Mouse (Mus musculus) hindbrain, embryonic 10.5 days (tissue): Measurements from ENCODE around the gene Sla2. TPM values are rescaled to one million over a fixed set of nuclear protein-coding genes. Genes with fewer than 3 reads are reported as not detected.
"Not testable (repeated sequence)": the region's sequence is repeated elsewhere in the genome, so short reads cannot be mapped to it uniquely, and the experiment has no call there.

ENCODE experiments used
- DNase-seq: peaks from one replicate; pipeline ENCODE4 v3.0.0-alpha.2; 2017; ENCODE audit warnings: low spot score
- H3K27ac ChIP-seq: fragments of 300-500 bp; sonication (generic); 2 replicates; pipeline ENCODE4 v1.5.1; 2016; ENCODE audit warnings: mild to moderate bottlenecking, moderate library complexity
- H3K27me3 ChIP-seq: fragments of 300-500 bp; sonication (generic); 2 replicates; pipeline ENCODE4 v1.6.1; 2016; ENCODE audit warnings: mild to moderate bottlenecking; ENCODE audit not compliant: poor library complexity, insufficient read depth, severe bottlenecking
- H3K36me3 ChIP-seq: fragments of 300-500 bp; sonication (generic); 2 replicates; pipeline ENCODE4 v1.6.1; 2016; ENCODE audit warnings: mild to moderate bottlenecking, moderate library complexity
- H3K4me1 ChIP-seq: fragments of 300-500 bp; sonication (generic); replicated peaks from 2 replicates; pipeline ENCODE4 v1.6.1; 2016; ENCODE audit warnings: mild to moderate bottlenecking
- H3K4me3 ChIP-seq: fragments of 300-500 bp; sonication (generic); 2 replicates; pipeline ENCODE4 v1.5.1; 2016; ENCODE audit warnings: mild to moderate bottlenecking, moderate library complexity
- H3K9me3 ChIP-seq: fragments of 300-500 bp; sonication (generic); 2 replicates; pipeline ENCODE4 v1.6.1; 2016; ENCODE audit warnings: mild to moderate bottlenecking, moderate library complexity
- WGBS: fragments of 180-500 bp; shearing (Covaris S2); methylation state at CpG from one replicate; pipeline ENCODE4 v1.1.7; 2016; 5-methylcytosine and 5-hydroxymethylcytosine counted together
- polyA plus RNA-seq: library from polyadenylated mRNA; unstranded; fragments of >200 nt; fragmentation: Nextera tagmentation; extraction: Ambion mirVana; gene quantifications from 2 replicates; pipeline ENCODE4 v1.2.1, GENCODE M21; 2016

Gene Sla2
- polyA plus RNA-seq, 1 experiment from 2014 or later, result 0.37 TPM

DNA sequence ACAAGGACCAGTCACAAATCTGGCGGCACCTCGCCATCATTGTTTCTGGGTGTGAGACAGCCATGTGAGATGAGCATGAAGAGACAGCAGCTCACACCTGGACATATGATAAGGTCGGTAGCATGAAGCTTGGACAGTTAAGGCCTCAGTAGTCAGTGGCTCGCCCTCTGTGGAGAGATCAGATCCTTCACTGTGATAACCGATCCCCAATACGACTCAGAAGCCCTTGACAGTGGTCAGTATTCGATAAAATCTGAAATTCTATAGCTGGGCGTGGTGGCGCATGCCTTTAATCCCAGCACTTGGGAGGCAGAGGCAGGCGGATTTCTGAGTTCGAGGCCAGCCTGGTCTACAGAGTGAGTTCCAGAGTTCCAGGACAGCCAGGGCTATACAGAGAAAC lies 32.2 kb upstream of the Sla2 start:
- H3K4me3 ChIP-seq, H3K27me3 ChIP-seq, H3K9me3 ChIP-seq, H3K27ac ChIP-seq, H3K36me3 ChIP-seq, DNase-seq, H3K4me1 ChIP-seq: not testable (repeated sequence)
- WGBS, result 92% methylated on average over 11 of the region's 11 CpGs

DNA sequence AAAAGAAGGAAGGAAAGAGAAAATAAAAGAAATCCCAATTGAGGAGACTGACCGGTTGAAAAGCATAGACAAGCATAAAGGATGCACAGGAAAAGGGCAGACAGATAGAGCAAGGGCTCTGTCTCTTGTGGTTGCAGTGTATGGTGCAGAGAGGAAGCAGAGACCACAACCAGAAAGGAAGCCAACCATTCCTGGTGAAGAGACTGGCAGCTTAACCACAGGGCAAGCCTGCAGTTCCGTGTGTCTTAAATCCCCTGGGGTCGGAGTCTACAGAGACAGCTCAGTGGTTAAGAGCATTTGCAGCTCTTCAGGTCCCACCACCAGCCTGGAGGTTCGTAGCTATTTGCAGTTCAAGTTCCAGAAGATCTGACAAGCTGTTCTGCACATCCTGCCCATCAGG lies 31.6 kb upstream of the Sla2 start:
- no peaks in the 10 kb centered on the region for H3K4me1 ChIP-seq
- no peaks in the 10 kb centered on the region for H3K27me3 ChIP-seq
- no peak overlapping the region for H3K27ac ChIP-seq
- 71% methylated on average over 4 of the region's 4 CpGs for WGBS
- no peak overlapping the region for H3K4me3 ChIP-seq
- DNase-seq, result no peak
- H3K36me3 ChIP-seq, result no peaks in the 10 kb centered on the region
- no peaks in the 10 kb centered on the region for H3K9me3 ChIP-seq

DNA sequence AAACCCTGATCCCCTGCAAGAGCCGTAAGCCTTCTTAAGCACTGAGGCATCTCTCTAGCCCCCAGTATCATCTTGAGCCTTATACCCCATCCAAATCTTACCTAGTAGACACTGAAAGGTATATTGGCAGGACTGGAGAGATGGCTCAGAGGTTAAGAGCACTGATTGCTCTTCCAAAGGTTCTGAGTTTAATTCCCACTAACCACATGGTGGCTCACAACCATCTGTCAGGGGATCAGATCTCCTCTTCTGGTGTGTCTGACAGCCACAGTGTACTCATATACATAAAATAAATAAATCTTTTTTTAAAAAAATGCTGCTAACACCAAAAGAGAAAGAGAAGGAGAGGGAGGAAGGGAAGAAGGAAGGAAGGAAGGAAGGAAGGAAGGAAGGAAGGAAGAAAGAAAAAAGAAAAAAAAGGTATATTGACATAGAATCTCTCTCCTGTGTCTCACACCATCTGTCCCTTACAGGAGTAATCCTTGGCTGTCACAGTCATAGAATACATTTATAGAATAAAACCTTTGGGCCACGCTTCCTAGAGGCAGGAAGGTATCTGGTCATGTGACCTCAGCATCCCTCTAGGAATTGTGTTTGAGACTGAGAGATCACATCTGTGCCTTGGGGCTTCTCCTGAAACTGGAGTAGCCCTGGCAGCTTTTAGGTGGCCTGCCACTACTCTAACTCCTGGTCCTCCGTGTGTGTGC lies 29.6 kb upstream of the Sla2 start:
- DNase-seq, result no peak
- no peaks in the 10 kb centered on the region for H3K9me3 ChIP-seq
- no peak overlapping the region for H3K27ac ChIP-seq
- H3K27me3 ChIP-seq, result no peaks in the 10 kb centered on the region
- H3K4me1 ChIP-seq, result no peaks in the 10 kb centered on the region
- H3K4me3 ChIP-seq, result no peak overlapping the region
- H3K36me3 ChIP-seq, result no peaks in the 10 kb centered on the region
- 82% methylated on average over 3 of the region's 3 CpGs for WGBS

DNA sequence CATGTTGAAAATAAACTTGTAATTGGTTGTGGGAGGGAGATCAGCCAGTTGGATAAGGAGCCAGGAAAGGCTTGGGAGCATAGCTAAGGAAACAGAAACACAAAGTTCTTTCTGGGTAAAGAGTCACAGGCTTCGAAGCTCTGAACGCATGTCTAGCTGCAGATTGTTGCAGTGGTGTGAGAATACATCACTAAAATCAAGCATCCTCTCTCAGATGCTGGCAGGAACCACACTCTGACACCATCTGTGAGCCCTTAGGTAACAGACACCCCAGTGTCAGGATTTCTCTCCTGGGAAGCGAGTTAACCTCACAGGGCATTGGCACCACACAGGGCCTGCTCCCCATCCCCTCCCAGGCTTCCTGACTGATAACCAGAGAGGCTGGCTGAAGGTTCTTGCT lies 28.6 kb upstream of the Sla2 start:
- H3K9me3 ChIP-seq, result no peaks in the 10 kb centered on the region
- no peak for DNase-seq
- no peak overlapping the region for H3K27ac ChIP-seq
- WGBS, result 80% methylated on average over 3 of the region's 3 CpGs
- H3K27me3 ChIP-seq, result no peaks in the 10 kb centered on the region
- no peaks in the 10 kb centered on the region for H3K4me1 ChIP-seq
- H3K4me3 ChIP-seq, result no peak overlapping the region
- H3K36me3 ChIP-seq, result no peaks in the 10 kb centered on the region

DNA sequence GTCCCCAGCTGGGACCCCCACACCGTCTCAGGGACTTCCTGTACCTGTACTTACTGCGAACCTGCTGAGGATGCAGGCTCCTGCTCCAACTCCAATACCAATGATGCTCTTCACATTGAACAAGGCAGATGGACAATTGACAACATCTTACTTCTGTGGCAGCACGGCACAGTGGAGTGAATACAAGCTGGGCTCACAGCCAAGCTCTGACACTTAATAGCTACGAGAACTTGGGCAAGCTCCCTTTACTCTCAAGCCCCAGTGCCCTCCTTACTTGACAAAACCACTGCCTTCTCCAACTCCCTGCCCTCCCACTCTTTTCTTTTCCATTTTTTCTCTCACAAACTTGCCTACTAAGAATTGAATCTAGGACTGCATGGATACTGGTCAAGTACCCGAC lies 26.2 kb upstream of the Sla2 start:
- 87% methylated on average over 5 of the region's 5 CpGs for WGBS
- Histone ChIP-seq H3K27me3 (no peaks in the 10 kb centered on the region), H3K4me1 (no peaks in the 10 kb centered on the region), H3K27ac (no peak overlapping the region), H3K4me3 (no peak overlapping the region), H3K36me3 (no peaks in the 10 kb centered on the region), H3K9me3 (no peaks in the 10 kb centered on the region)
- DNase-seq, result no peak

DNA sequence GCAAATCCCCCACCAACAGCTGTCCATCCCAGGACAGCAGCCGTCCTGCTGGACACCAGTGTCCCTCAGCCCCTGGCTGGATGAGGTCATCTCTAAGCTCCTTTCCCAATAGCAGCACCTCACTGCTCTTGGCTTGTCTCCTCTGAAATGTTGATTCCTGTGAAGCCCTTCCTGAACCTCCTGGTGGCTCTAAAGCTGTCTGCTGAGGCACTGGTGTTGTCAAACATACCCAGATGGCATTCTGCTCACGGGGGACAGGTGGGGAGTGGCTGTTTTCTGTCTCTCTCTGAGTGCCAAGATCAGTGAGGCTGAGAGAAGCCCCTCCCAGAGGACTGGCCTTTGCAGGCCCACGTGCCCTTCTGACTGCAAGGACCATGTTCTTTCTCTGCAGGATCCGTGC lies 18.9 kb upstream of the Sla2 start:
- DNase-seq, H3K36me3 ChIP-seq, H3K4me1 ChIP-seq, H3K9me3 ChIP-seq, H3K27me3 ChIP-seq, H3K4me3 ChIP-seq: not testable (repeated sequence)
- WGBS, result 41% methylated on average over 4 of the region's 4 CpGs
- H3K27ac ChIP-seq, result 0 out of 2 replicates have a peak overlapping the region, but pooled peaks have one; percentile 12

DNA sequence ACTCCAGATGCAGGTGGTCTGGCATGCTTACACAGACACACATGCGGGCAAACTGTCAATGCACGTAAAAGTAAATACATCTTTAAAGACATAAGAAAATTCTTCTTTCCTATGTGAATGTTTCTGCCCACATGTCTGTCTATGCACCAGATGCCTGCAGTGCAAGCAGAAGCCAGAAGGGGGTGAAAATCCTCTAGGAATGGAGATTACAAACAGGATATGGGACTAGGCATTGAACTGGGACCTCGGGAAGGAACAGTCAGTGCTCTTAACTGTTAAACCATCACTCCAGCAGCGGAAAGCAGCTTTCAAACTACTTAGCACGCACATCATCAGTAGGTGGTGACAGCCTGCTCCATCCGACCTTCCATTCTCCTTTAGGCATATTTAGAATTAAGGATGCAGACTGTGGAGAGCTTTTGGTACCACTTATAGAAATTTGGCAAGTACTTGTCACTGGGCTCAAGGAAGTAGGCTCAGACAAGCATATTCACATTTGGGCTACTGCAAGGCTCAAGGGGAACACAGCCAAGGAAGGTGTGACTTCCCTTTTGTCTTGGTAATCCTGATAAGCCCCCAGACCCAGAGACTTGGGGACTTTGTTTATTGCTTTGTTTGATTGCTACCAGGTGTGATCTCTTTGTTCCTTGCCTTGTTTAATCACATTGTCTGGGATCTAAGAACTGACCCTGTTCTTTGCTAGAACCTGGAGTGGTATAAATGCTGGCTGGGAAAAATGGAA lies 18.2 kb upstream of the Sla2 start:
- Histone ChIP-seq H3K4me1 (no peaks in the 10 kb centered on the region), H3K4me3 (no peak overlapping the region), H3K27ac (no peak overlapping the region), H3K36me3 (no peaks in the 10 kb centered on the region), H3K27me3 (no peaks in the 10 kb centered on the region), H3K9me3 (no peaks in the 10 kb centered on the region)
- DNase-seq, result peak; percentile 60
- 26% methylated on average over 6 of the region's 6 CpGs for WGBS

DNA sequence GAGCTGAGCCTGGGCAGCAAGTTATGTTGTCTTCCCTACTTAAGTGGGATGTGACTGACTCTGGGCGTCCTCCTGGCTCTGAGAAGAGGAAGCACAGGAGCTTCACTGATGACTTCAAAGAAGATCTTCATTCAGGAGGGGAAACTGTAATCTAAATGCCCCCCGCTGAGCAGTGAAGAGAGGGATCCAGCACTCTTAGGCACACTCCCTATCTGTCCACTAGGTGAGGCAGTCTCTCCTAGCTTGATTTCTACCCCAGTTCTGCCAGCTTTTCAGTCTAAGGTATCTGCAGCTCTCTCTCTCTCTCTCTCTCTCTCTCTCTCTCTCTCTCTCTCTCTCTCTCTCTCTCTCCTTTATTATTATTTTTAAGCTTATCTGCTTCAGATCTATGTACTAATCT lies 16.4 kb upstream of the Sla2 start:
- no peaks in the 10 kb centered on the region for H3K36me3 ChIP-seq
- DNase-seq, result no peak
- WGBS, result 34% methylated on average over 2 of the region's 2 CpGs
- no peaks in the 10 kb centered on the region for H3K27me3 ChIP-seq
- H3K4me1 ChIP-seq, result no peaks in the 10 kb centered on the region
- H3K27ac ChIP-seq, result no peak overlapping the region
- no peak overlapping the region for H3K4me3 ChIP-seq
- no peaks in the 10 kb centered on the region for H3K9me3 ChIP-seq

DNA sequence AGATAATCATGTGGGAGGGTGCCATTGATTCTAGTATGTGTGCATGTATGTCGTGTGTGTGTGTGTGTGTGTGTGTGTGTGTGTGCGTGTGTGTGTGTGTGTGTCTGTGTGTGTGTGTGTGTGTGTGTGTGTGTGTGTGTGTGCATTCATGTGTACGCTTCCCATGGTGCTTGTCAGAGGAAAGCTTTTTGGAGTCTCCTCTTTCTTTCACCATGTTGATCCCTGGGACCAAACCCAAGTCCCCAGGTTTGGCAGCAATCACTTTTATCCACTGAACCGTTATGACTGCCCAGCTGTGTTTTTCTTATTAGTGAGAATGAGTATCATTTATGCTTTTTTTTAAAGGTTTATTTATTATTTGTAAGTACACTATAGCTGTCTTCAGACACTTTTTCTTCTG lies 15.4 kb upstream of the Sla2 start:
- H3K27me3 ChIP-seq, H3K4me1 ChIP-seq, H3K27ac ChIP-seq, DNase-seq, H3K4me3 ChIP-seq, H3K9me3 ChIP-seq, H3K36me3 ChIP-seq: not testable (repeated sequence)
- 70% methylated on average over 4 of the region's 4 CpGs for WGBS

DNA sequence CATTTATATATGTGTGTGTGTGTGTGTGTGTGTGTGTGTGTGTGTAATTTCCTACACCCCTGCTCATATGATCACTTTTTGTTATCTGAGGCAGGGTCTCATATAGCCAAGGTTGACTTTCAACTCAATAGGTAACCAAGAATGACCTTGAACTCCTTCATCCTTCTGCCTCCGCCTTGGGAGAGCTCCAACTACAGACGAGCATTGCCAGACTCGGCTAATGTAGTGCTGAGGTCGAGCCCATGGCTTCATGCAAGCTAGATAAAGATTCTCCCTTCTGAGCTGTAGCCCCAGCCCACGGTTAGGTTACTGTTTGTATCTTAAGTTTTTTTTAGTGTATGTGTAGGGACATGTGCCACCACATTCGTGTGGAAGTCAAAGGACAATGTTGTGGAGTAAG lies 14.9 kb upstream of the Sla2 start:
- no peaks in the 10 kb centered on the region for H3K36me3 ChIP-seq
- no peaks in the 10 kb centered on the region for H3K27me3 ChIP-seq
- WGBS, result 77% methylated on average over 6 of the region's 6 CpGs

DNA sequence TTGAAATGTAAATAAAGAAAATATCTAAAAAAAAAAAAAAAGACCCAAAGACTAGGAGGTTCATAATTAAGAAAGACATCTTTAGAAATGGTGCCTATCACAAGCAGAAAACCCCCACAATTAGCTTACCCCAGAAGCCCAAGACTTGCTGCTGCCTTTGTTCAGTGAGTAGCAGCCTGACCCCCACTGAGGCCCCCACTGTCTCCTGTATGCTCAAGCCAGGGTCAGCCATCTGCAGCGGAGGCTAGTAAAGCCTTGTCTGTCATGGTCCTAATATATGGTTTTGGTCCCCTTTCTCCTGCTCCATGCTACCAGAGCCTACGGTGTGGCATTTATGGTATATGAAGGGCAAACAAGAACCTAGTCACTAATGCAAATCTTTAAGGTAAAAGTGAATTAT lies 14.4 kb upstream of the Sla2 start:
- WGBS, result 70% methylated on average over 2 of the region's 2 CpGs
- H3K27me3 ChIP-seq, result no peaks in the 10 kb centered on the region
- H3K27ac ChIP-seq, result no peak overlapping the region
- no peaks in the 10 kb centered on the region for H3K36me3 ChIP-seq
- no peaks in the 10 kb centered on the region for H3K4me1 ChIP-seq
- H3K9me3 ChIP-seq, result no peaks in the 10 kb centered on the region
- H3K4me3 ChIP-seq, result no peak overlapping the region
- no peak for DNase-seq

More for the DNA sequence above, 14.9 kb upstream of the Sla2 start:
- H3K4me3 ChIP-seq, result no peak overlapping the region
- no peaks in the 10 kb centered on the region for H3K9me3 ChIP-seq
- DNase-seq, result no peak
- H3K4me1 ChIP-seq, result no peaks in the 10 kb centered on the region
- no peak overlapping the region for H3K27ac ChIP-seq

DNA sequence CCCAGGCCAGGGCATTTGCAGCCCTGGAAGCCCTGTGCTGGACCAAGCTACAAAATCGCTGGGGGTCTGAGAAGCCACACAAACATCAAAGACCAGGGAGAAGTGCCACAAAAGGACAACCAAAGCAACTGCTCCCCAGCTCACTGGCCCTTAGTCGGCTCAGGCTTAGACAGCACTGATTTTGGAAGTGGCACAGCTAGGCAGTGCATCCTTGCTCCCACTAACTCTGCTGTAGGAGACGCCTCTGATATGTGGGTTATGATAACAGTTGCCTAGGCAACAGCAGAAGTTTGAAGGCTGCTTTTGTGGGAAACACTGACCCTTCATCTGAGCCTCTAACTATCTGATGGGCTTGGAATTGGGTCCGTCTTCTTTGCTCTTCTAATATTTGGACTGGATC lies 12.2 kb upstream of the Sla2 start:
- no peak for DNase-seq
- H3K4me1 ChIP-seq, result no peaks in the 10 kb centered on the region
- no peak overlapping the region for H3K27ac ChIP-seq
- no peaks in the 10 kb centered on the region for H3K27me3 ChIP-seq
- H3K9me3 ChIP-seq, result no peaks in the 10 kb centered on the region
- WGBS, result 78% methylated on average over 4 of the region's 4 CpGs
- H3K4me3 ChIP-seq, result no peak overlapping the region
- H3K36me3 ChIP-seq, result no peaks in the 10 kb centered on the region

DNA sequence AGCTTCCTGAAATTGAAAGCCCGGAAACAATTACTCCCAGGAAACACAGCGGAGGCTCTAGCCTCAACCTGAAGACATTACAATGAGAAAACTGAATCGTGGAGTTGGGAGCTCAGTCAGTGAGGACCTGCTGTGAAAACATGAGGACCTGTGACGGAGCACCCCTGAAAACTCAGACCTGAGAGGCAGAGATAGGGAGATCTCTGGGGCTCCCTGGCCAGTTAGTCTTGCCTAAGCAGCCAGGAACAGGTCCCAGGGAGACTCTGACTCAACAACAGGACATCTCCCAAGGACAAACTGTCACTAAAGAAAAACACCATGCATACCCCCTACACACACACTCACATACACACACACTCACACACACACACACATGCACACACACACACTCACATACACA lies 11.4 kb upstream of the Sla2 start:
- Histone ChIP-seq H3K27ac (no peak overlapping the region), H3K36me3 (no peaks in the 10 kb centered on the region), H3K4me3 (no peak overlapping the region), H3K9me3 (no peaks in the 10 kb centered on the region), H3K27me3 (no peaks in the 10 kb centered on the region), H3K4me1 (no peaks in the 10 kb centered on the region)
- no peak for DNase-seq
- WGBS, result 83% methylated on average over 4 of the region's 4 CpGs
